Mouse (Mus musculus) forebrain, embryonic 11.5 days (tissue): ENCODE measurements around the gene Phactr3. TPM values are rescaled to one million over a fixed set of nuclear protein-coding genes. Genes with fewer than 3 reads are reported as not detected.

Source experiments
- ATAC-seq: fragments of 200-750 bp; cut with Nextera tagmentation; replicated peaks from 2 replicates; pipeline ENCODE4 v1.8.0; 2017; ENCODE audit warnings: moderate TSS enrichment; ENCODE audit not compliant: low FRiP score
- DNase-seq: peaks from one replicate; pipeline ENCODE4 v3.0.0-alpha.2; 2017; ENCODE audit warnings: low spot score
- H3K27ac ChIP-seq: fragments of 300-500 bp; sonication (generic); 2 replicates; pipeline ENCODE4 v1.5.1; 2014; ENCODE audit warnings: low read depth, low read length
- H3K27me3 ChIP-seq: fragments of 300-500 bp; sonication (generic); 2 replicates; pipeline ENCODE4 v1.6.1; 2014; ENCODE audit warnings: mild to moderate bottlenecking, low read length, mixed read lengths; ENCODE audit not compliant: control insufficient read depth, insufficient read depth
- H3K36me3 ChIP-seq: fragments of 300-500 bp; sonication (generic); 2 replicates; pipeline ENCODE4 v1.6.1; 2014; ENCODE audit warnings: mild to moderate bottlenecking, low read length, moderate library complexity, mixed read lengths; ENCODE audit not compliant: control insufficient read depth, insufficient read depth
- H3K4me1 ChIP-seq: fragments of 300-500 bp; sonication (generic); replicated peaks from 2 replicates; pipeline ENCODE4 v1.6.1; 2014; ENCODE audit warnings: low read length, mixed read lengths; ENCODE audit not compliant: control insufficient read depth, insufficient read depth
- H3K4me2 ChIP-seq: fragments of 300-500 bp; sonication (generic); 2 replicates; pipeline ENCODE4 v1.6.1; 2014; ENCODE audit warnings: low read depth, mild to moderate bottlenecking, low read length, moderate library complexity, mixed read lengths; ENCODE audit not compliant: severe bottlenecking
- H3K4me3 ChIP-seq: fragments of 300-500 bp; sonication (generic); 2 replicates; pipeline ENCODE4 v1.5.1; 2014; ENCODE audit warnings: low read depth, low read length
- H3K9ac ChIP-seq: fragments of 300-500 bp; sonication (generic); 2 replicates; pipeline ENCODE4 v1.6.1; 2014; ENCODE audit warnings: low read length
- H3K9me3 ChIP-seq: fragments of 300-500 bp; sonication (generic); 2 replicates; pipeline ENCODE4 v1.6.1; 2016; ENCODE audit warnings: low read length, mixed read lengths; ENCODE audit not compliant: control insufficient read depth
- WGBS: fragments of 180-500 bp; shearing (Covaris S2); extraction: QIAGEN DNeasy Blood & Tissue Kit; methylation state at CpG from one replicate; pipeline ENCODE4 v1.1.7; 2014; 5-methylcytosine and 5-hydroxymethylcytosine counted together
- polyA plus RNA-seq: library from polyadenylated mRNA; unstranded; fragments of >200 nt; fragmentation: Nextera tagmentation; extraction: Ambion mirVana; gene quantifications from 2 replicates; pipeline ENCODE4 v1.2.1, GENCODE M21; 2014

The Phactr3 gene
- polyA plus RNA-seq, 1 experiment from 2014 or later, result 13.5 TPM

- H3K4me3 ChIP-seq, result no peak overlapping the region
- no peaks in the 10 kb centered on the region for H3K36me3 ChIP-seq
- H3K9ac ChIP-seq, result no peak overlapping the region
- peak; percentile 46 for DNase-seq
- WGBS, result 92% methylated on average over 8 of the region's 8 CpGs
- no peaks in the 10 kb centered on the region for H3K9me3 ChIP-seq
- H3K27ac ChIP-seq, result no peak overlapping the region
- H3K27me3 ChIP-seq, result peaks cover 14% of the 10 kb centered on the region
- 0 out of 2 replicates have a peak, but pooled peaks cover 2% of the 10 kb centered on the region for H3K4me1 ChIP-seq
- no peak for ATAC-seq
- no peak overlapping the region for H3K4me2 ChIP-seq
Measured at GRCm38 (mm10) chr2:178120651-178121374, 2.0 kb downstream of the Phactr3 start.

- Histone ChIP-seq H3K4me1 (0 out of 2 replicates have a peak, but pooled peaks cover 2% of the 10 kb centered on the region), H3K4me2 (no peak overlapping the region), H3K36me3 (no peaks in the 10 kb centered on the region), H3K9me3 (no peaks in the 10 kb centered on the region), H3K27ac (no peak overlapping the region), H3K9ac (no peak overlapping the region), H3K27me3 (peaks cover 14% of the 10 kb centered on the region), H3K4me3 (no peak overlapping the region)
- DNase-seq (no peak), ATAC-seq (no peak)
- WGBS, result 41% methylated on average over 2 of the region's 2 CpGs
Measured at GRCm38 (mm10) chr2:178121375-178121688, 2.6 kb downstream of the Phactr3 start.

- no peak overlapping the region for H3K27ac ChIP-seq
- H3K4me3 ChIP-seq, result no peak overlapping the region
- H3K4me1 ChIP-seq, result 0 out of 2 replicates have a peak, but pooled peaks cover 2% of the 10 kb centered on the region
- 41% methylated on average over 4 of the region's 4 CpGs for WGBS
- ATAC-seq, result no peak
- H3K9me3 ChIP-seq, result no peaks in the 10 kb centered on the region
- no peaks in the 10 kb centered on the region for H3K36me3 ChIP-seq
- DNase-seq, result peak; percentile 50
- H3K4me2 ChIP-seq, result no peak overlapping the region
- H3K9ac ChIP-seq, result no peak overlapping the region
- H3K27me3 ChIP-seq, result peaks cover 14% of the 10 kb centered on the region
Measured at GRCm38 (mm10) chr2:178121946-178122665, 3.3 kb downstream of the Phactr3 start.

GRCm38 (mm10) chr2:178123466-178123865, 4.7 kb downstream of the Phactr3 start:
- Histone ChIP-seq H3K4me3 (no peak overlapping the region), H3K27ac (no peak overlapping the region), H3K4me2 (no peak overlapping the region), H3K4me1 (0 out of 2 replicates have a peak, but pooled peaks cover 2% of the 10 kb centered on the region), H3K36me3 (no peaks in the 10 kb centered on the region), H3K27me3 (peaks cover 9% of the 10 kb centered on the region), H3K9me3 (no peaks in the 10 kb centered on the region), H3K9ac (no peak overlapping the region)
- ATAC-seq, result no peak
- DNase-seq, result peak; percentile 40
- WGBS, result 76% methylated on average over 15 of the region's 15 CpGs

GRCm38 (mm10) chr2:178125427-178125826, 6.7 kb downstream of the Phactr3 start:
- H3K9ac ChIP-seq, result no peak overlapping the region
- 85% methylated on average over 8 of the region's 8 CpGs for WGBS
- H3K4me3 ChIP-seq, result no peak overlapping the region
- no peak for ATAC-seq
- peak; percentile 33 for DNase-seq
- H3K27me3 ChIP-seq, result no peaks in the 10 kb centered on the region
- no peaks in the 10 kb centered on the region for H3K9me3 ChIP-seq
- H3K4me2 ChIP-seq, result no peak overlapping the region
- no peak overlapping the region for H3K27ac ChIP-seq
- H3K36me3 ChIP-seq, result no peaks in the 10 kb centered on the region
- H3K4me1 ChIP-seq, result no peaks in the 10 kb centered on the region

- ATAC-seq, result no peak
- H3K4me1 ChIP-seq, result no peaks in the 10 kb centered on the region
Measured at GRCm38 (mm10) chr2:178126041-178126820, 7.5 kb downstream of the Phactr3 start.

GRCm38 (mm10) chr2:178128594-178128993, 9.8 kb downstream of the Phactr3 start:
- Histone ChIP-seq H3K27ac (no peak overlapping the region), H3K4me2 (no peak overlapping the region), H3K27me3 (no peaks in the 10 kb centered on the region), H3K9me3 (no peaks in the 10 kb centered on the region), H3K36me3 (no peaks in the 10 kb centered on the region), H3K9ac (no peak overlapping the region), H3K4me3 (no peak overlapping the region), H3K4me1 (no peaks in the 10 kb centered on the region)
- ATAC-seq (no peak; the same call in 1 of the 2 replicates), DNase-seq (peak; percentile 37)
- 73% methylated on average over 5 of the region's 5 CpGs for WGBS

More at GRCm38 (mm10) chr2:178126041-178126820, 7.5 kb downstream of the Phactr3 start:
- no peak overlapping the region for H3K4me3 ChIP-seq
- H3K27me3 ChIP-seq, result no peaks in the 10 kb centered on the region
- H3K4me2 ChIP-seq, result no peak overlapping the region
- DNase-seq, result peak; percentile 43
- H3K9ac ChIP-seq, result no peak overlapping the region
- 87% methylated on average over 7 of the region's 7 CpGs for WGBS
- no peak overlapping the region for H3K27ac ChIP-seq
- H3K36me3 ChIP-seq, result no peaks in the 10 kb centered on the region
- H3K9me3 ChIP-seq, result no peaks in the 10 kb centered on the region

GRCm38 (mm10) chr2:178129161-178129560, 10.4 kb downstream of the Phactr3 start:
- no peak overlapping the region for H3K9ac ChIP-seq
- H3K4me3 ChIP-seq, result no peak overlapping the region
- ATAC-seq, result no peak
- H3K4me1 ChIP-seq, result no peaks in the 10 kb centered on the region
- H3K27ac ChIP-seq, result no peak overlapping the region
- H3K27me3 ChIP-seq, result no peaks in the 10 kb centered on the region
- WGBS, result 79% methylated on average over 4 of the region's 4 CpGs
- H3K36me3 ChIP-seq, result no peaks in the 10 kb centered on the region
- no peaks in the 10 kb centered on the region for H3K9me3 ChIP-seq
- H3K4me2 ChIP-seq, result no peak overlapping the region
- DNase-seq, result peak; percentile 19
